Mouse (Mus musculus) MEL (cell line): Measurements from ENCODE around the gene Klhl23. TPM values are rescaled to one million over a fixed set of nuclear protein-coding genes. Genes with fewer than 3 reads are reported as not detected.

Experiments used
- DNase-seq: peaks from one replicate; pipeline ENCODE4 v3.0.0; 2011; ENCODE audit warnings: low read depth, low spot score
- H3K27ac ChIP-seq: 2 replicates; pipeline ENCODE4 v1.5.1; 2012; ENCODE audit warnings: low read depth, mild to moderate bottlenecking, control low read depth, low read length, moderate library complexity; ENCODE audit not compliant: control insufficient read depth
- H3K27me3 ChIP-seq, 2 experiments: fragments of 150-350 bp in 1 of 2; sonication (generic) in 1 of 2; 2 replicates each; pipeline ENCODE4 v1.6.1; 2012; ENCODE audit warnings: low read length in 2 of 2, mild to moderate bottlenecking in 2 of 2, improper control_type of control experiment in 1 of 2, moderate library complexity in 1 of 2; ENCODE audit not compliant: insufficient read depth in 2 of 2, control insufficient read depth in 1 of 2
- H3K36me3 ChIP-seq, 2 experiments: 2 replicates each; pipeline ENCODE4 v1.6.1; 2012 to 2014; ENCODE audit warnings: low read length in 2 of 2, improper control_type of control experiment in 1 of 2, inconsistent platforms in 1 of 2, mild to moderate bottlenecking in 1 of 2; ENCODE audit not compliant: insufficient read depth in 2 of 2, control insufficient read depth in 1 of 2
- H3K4me1 ChIP-seq, 2 experiments: fragments of 150-350 bp in 1 of 2; sonication (generic) in 1 of 2; 2 replicates each; pipeline ENCODE4 v1.6.1; 2012; ENCODE audit warnings: low read length in 2 of 2, improper control_type of control experiment in 1 of 2, mild to moderate bottlenecking in 1 of 2; ENCODE audit not compliant: insufficient read depth in 2 of 2, control insufficient read depth in 1 of 2
- H3K4me3 ChIP-seq, 2 experiments: fragments of 150-350 bp in 1 of 2; sonication (generic) in 1 of 2; 2 replicates each; pipeline ENCODE4 v1.5.1; 2012; ENCODE audit warnings: low read depth in 2 of 2, low read length in 2 of 2, mild to moderate bottlenecking in 2 of 2, moderate library complexity in 2 of 2, control low read depth in 1 of 2, improper control_type of control experiment in 1 of 2; ENCODE audit not compliant: control insufficient read depth in 1 of 2, insufficient read depth in 1 of 2
- H3K79me2 ChIP-seq: 2 replicates; pipeline ENCODE4 v1.6.1; 2012; ENCODE audit warnings: mild to moderate bottlenecking, low read length, moderate library complexity; ENCODE audit not compliant: control insufficient read depth, poor library complexity, insufficient read depth
- H3K9ac ChIP-seq: 2 replicates; pipeline ENCODE4 v1.6.1; 2012; ENCODE audit warnings: low read depth, mild to moderate bottlenecking, control low read depth, low read length, moderate library complexity; ENCODE audit not compliant: control insufficient read depth, poor library complexity, severe bottlenecking
- H3K9me3 ChIP-seq: fragments of 150-350 bp; sonication (generic); replicated peaks from 2 replicates; pipeline ENCODE4 v1.6.1; 2012; ENCODE audit warnings: mild to moderate bottlenecking, low read length, improper control_type of control experiment, moderate library complexity; ENCODE audit not compliant: insufficient read depth
- CTCF ChIP-seq, 3 experiments: IDR thresholded peaks in 2 of 3; conservative IDR thresholded peaks in 1 of 3; 2 replicates each; pipeline ENCODE4 v1.5.1; 2011 to 2012; ENCODE audit warnings: low read length in 3 of 3, low read depth in 2 of 3, mild to moderate bottlenecking in 2 of 3, improper control_type of control experiment in 1 of 3, inconsistent platforms in 1 of 3, mixed read lengths in 1 of 3, moderate library complexity in 1 of 3; ENCODE audit not compliant: control insufficient read depth in 1 of 3, insufficient read depth in 1 of 3, poor library complexity in 1 of 3, severe bottlenecking in 1 of 3
- E2F4 ChIP-seq: IDR thresholded peaks from 2 replicates; pipeline ENCODE4 v1.6.1; 2011; ENCODE audit warnings: low read depth, low read length, improper control_type of control experiment, borderline replicate concordance
- GABPA ChIP-seq: IDR thresholded peaks from 2 replicates; pipeline ENCODE4 v1.6.1; 2012; ENCODE audit warnings: low read depth, mild to moderate bottlenecking, inconsistent platforms, low read length, improper control_type of control experiment, moderate library complexity
- GATA1 ChIP-seq: IDR thresholded peaks from 2 replicates; pipeline ENCODE4 v1.6.1; 2011; ENCODE audit warnings: low read depth, low read length, improper control_type of control experiment
- HCFC1 ChIP-seq: IDR thresholded peaks from 2 replicates; pipeline ENCODE4 v1.6.1; 2012; ENCODE audit warnings: low read depth, mild to moderate bottlenecking, inconsistent platforms, low read length, improper control_type of control experiment, moderate library complexity
- MXI1 ChIP-seq: IDR thresholded peaks from 2 replicates; pipeline ENCODE4 v1.6.1; 2011; ENCODE audit warnings: mild to moderate bottlenecking, low read depth, low read length, improper control_type of control experiment
- MYB ChIP-seq: IDR thresholded peaks from 2 replicates; pipeline ENCODE4 v1.6.1; 2011; ENCODE audit warnings: mild to moderate bottlenecking, low read depth, low read length, improper control_type of control experiment
- MYC ChIP-seq: IDR thresholded peaks from 2 replicates; pipeline ENCODE4 v1.6.1; 2011; ENCODE audit warnings: low read depth, mild to moderate bottlenecking, low read length, improper control_type of control experiment, moderate library complexity
- NRF1 ChIP-seq: IDR thresholded peaks from 2 replicates; pipeline ENCODE4 v1.6.1; 2014; ENCODE audit warnings: low read depth, mild to moderate bottlenecking, inconsistent platforms, low read length, improper control_type of control experiment, moderate library complexity; ENCODE audit not compliant: poor library complexity, insufficient read depth, severe bottlenecking
- POLR2A ChIP-seq, 2 experiments: IDR thresholded peaks; 2 replicates each; pipeline ENCODE4 v1.6.1; 2011 to 2012; ENCODE audit warnings: low read length in 2 of 2, mild to moderate bottlenecking in 2 of 2, control low read depth in 1 of 2, improper control_type of control experiment in 1 of 2, low read depth in 1 of 2, moderate library complexity in 1 of 2; ENCODE audit not compliant: control insufficient read depth in 1 of 2, insufficient read depth in 1 of 2, poor library complexity in 1 of 2
- POLR2AphosphoS5 ChIP-seq: IDR thresholded peaks from 2 replicates; pipeline ENCODE4 v1.6.1; 2012; ENCODE audit warnings: low read depth, borderline replicate concordance, mild to moderate bottlenecking, inconsistent platforms, low read length, moderate library complexity, mixed read lengths
- SMC3 ChIP-seq: IDR thresholded peaks from 2 replicates; pipeline ENCODE4 v1.6.1; 2011; ENCODE audit warnings: low read depth, low read length, improper control_type of control experiment
- TAL1 ChIP-seq: IDR thresholded peaks from 2 replicates; pipeline ENCODE4 v1.6.1; 2012; ENCODE audit warnings: mild to moderate bottlenecking, inconsistent platforms, low read length, moderate library complexity, mixed read lengths
- TBP ChIP-seq: IDR thresholded peaks from 2 replicates; pipeline ENCODE4 v1.8.0; 2011; ENCODE audit warnings: low read depth, low read length, improper control_type of control experiment
- UBTF ChIP-seq: IDR thresholded peaks from 2 replicates; pipeline ENCODE4 v1.6.1; 2012; ENCODE audit warnings: low read depth, mild to moderate bottlenecking, inconsistent platforms, low read length, improper control_type of control experiment, moderate library complexity, borderline replicate concordance; ENCODE audit not compliant: insufficient read depth
- USF1 ChIP-seq: IDR thresholded peaks from 2 replicates; pipeline ENCODE4 v1.6.1; 2014; ENCODE audit warnings: low read depth, mild to moderate bottlenecking, inconsistent platforms, low read length, improper control_type of control experiment, moderate library complexity
- USF2 ChIP-seq, 2 experiments: IDR thresholded peaks; 2 replicates each; pipeline ENCODE4 v1.6.1; 2011 to 2012; ENCODE audit warnings: improper control_type of control experiment in 2 of 2, low read length in 2 of 2, borderline replicate concordance in 1 of 2, inconsistent platforms in 1 of 2, low read depth in 1 of 2, mild to moderate bottlenecking in 1 of 2; ENCODE audit not compliant: insufficient read depth in 1 of 2
- ZNF384 ChIP-seq: IDR thresholded peaks from 2 replicates; pipeline ENCODE4 v1.6.1; 2012; ENCODE audit warnings: low read depth, mild to moderate bottlenecking, inconsistent platforms, low read length, improper control_type of control experiment
- polyA plus RNA-seq, 2 experiments: library from polyadenylated mRNA; stranded (reverse) in 1 of 2; unstranded in 1 of 2; fragments of >175 nt in 1 of 2; fragments of >200 nt in 1 of 2; gene quantifications; 2 replicates each; pipeline versions ENCODE4 v1.2.1 to v1.2.4; 2012; ENCODE audit warnings: low replicate concordance in 2 of 2, low read depth in 1 of 2; ENCODE audit not compliant: insufficient read length in 2 of 2, insufficient read depth in 1 of 2, missing spikeins in 1 of 2
- total RNA-seq: library from RNA; depleted of rRNA; stranded (reverse); fragments of 300-350 nt; gene quantifications from 2 replicates; pipeline ENCODE4 v1.2.3, GENCODE M21; 2012

The Klhl23 gene
- total and polyA plus RNA-seq, 3 experiments, result 24.8 to 238 (median 31.4) TPM

- TF ChIP-seq MYB, result no peak
- no peak for TF ChIP-seq USF1
- no peak for TF ChIP-seq POLR2AphosphoS5
- no peak for TF ChIP-seq USF2 (IDR thresholded peaks at IDR 0.05; ENCODE audit: borderline replicate concordance in 1 of 2, insufficient read depth in 1 of 2, low read depth in 1 of 2, low read length in 2 of 2)
- no peak; a peak in 1 of 4 replicates for TF ChIP-seq POLR2A (IDR thresholded peaks at IDR 0.05; ENCODE audit: control insufficient read depth in 1 of 2, insufficient read depth in 1 of 2, low read depth in 1 of 2, low read length in 2 of 2, poor library complexity in 1 of 2)
Observed at GRCm38 (mm10) chr2:69790285-69790684, 31.5 kb upstream of the Klhl23 start (continued).

- Histone ChIP-seq H3K4me3 (peak overlapping the region in 1 of 2 experiments; percentile 83; a peak in 3 of 4 replicates), H3K27ac (no peak overlapping the region), H3K9me3 (no peaks in the 10 kb centered on the region), H3K9ac (no peak overlapping the region), H3K27me3 (no peaks in the 10 kb centered on the region), H3K4me1 (peaks cover 3 to 6% of the 10 kb centered on the region in 2 experiments; a peak in 3 of 4 replicates), H3K36me3 (peaks cover 7 to 9% of the 10 kb centered on the region in 2 experiments; a peak in 3 of 4 replicates), H3K79me2 (0 out of 2 replicates have a peak, but pooled peaks cover 3% of the 10 kb centered on the region)
- TF ChIP-seq E2F4 (no peak), ZNF384 (peak; percentile 56), MYC (no peak), UBTF (no peak)
- no peak for DNase-seq
Observed at GRCm38 (mm10) chr2:69790722-69791121, 31.0 kb upstream of the Klhl23 start.

GRCm38 (mm10) chr2:69802911-69803312 lies 18.8 kb upstream of the Klhl23 start:
- Histone ChIP-seq H3K4me3 (peak overlapping the region; percentile 74 to 82; a peak in 3 of 4 replicates), H3K79me2 (no peaks in the 10 kb centered on the region), H3K27ac (peak overlapping the region; percentile 65), H3K9me3 (no peaks in the 10 kb centered on the region), H3K36me3 (peaks cover 0 to 17% of the 10 kb centered on the region in 2 experiments; a peak in 2 of 4 replicates), H3K4me1 (peaks cover 2 to 14% of the 10 kb centered on the region in 2 experiments), H3K27me3 (no peaks in the 10 kb centered on the region), H3K9ac (peak overlapping the region; percentile 48)
- 0 out of 2 replicates have a peak, but pooled peaks have one; percentile 29 for TF ChIP-seq GATA1
- TF ChIP-seq NRF1, result no peak
- no peak for TF ChIP-seq GABPA
- TF ChIP-seq SMC3, result peak; percentile 35
- TF ChIP-seq TAL1, result peak; percentile 37
- TF ChIP-seq POLR2A (IDR thresholded peaks at IDR 0.05; ENCODE audit: control insufficient read depth in 1 of 2, insufficient read depth in 1 of 2, low read depth in 1 of 2, low read length in 2 of 2, poor library complexity in 1 of 2), result peak in 1 of 2 experiments; percentile 29; a peak in 1 of 4 replicates
- peak; percentile 47; the same call in 1 of the 2 replicates for TF ChIP-seq MXI1
- peak; percentile 51; the same call in 1 of the 2 replicates for TF ChIP-seq TBP
- peak; percentile 72 to 85 (median 84) for TF ChIP-seq CTCF (IDR thresholded peaks at IDR 0.05 in 2 of 3, conservative IDR thresholded peaks at IDR 0.05 in 1 of 3; ENCODE audit: control insufficient read depth in 1 of 3, insufficient read depth in 1 of 3, low read depth in 2 of 3, low read length in 3 of 3, poor library complexity in 1 of 3, severe bottlenecking in 1 of 3)
- TF ChIP-seq HCFC1, result 0 out of 2 replicates have a peak, but pooled peaks have one; percentile 21
- peak; percentile 94 for DNase-seq
